Mouse (Mus musculus) cerebellum, adult 2 months (tissue): Measurements from ENCODE around the gene Adgre1.

Experiments
- CTCF ChIP-seq: fragments of 200-500 bp; IDR thresholded peaks from 2 replicates; pipeline ENCODE4 v1.5.1; 2011; ENCODE audit warnings: low read depth, mild to moderate bottlenecking, control low read depth, low read length, moderate library complexity, borderline replicate concordance; ENCODE audit not compliant: insufficient read depth
- POLR2A ChIP-seq: fragments of 200-500 bp; IDR thresholded peaks from 2 replicates; pipeline ENCODE4 v1.6.1; 2011; ENCODE audit warnings: low read length, control low read depth, borderline replicate concordance; ENCODE audit not compliant: insufficient read depth

- no peak for TF ChIP-seq CTCF
- TF ChIP-seq POLR2A: no peak
These were observed 1.2 kb downstream of the Adgre1 start for GRCm38 (mm10) chr17:57359485-57360241.
